Mouse (Mus musculus) embryo, embryonic 9.5 days (tissue): ENCODE measurements at regions not wholly inside any gene's neighbourhood (a gene's known extent, or its start where the extent isn't known, plus 50 kb on each side); places are given as distances from the start of the nearest gene placed in this dataset.
"Not testable (repeated sequence)": the region's sequence is repeated elsewhere in the genome, so short reads cannot be mapped to it uniquely, and the experiment has no call there.

ENCODE experiments used
- DNase-seq: peaks from one replicate; pipeline ENCODE4 v3.0.0-alpha.2; 2017; ENCODE audit errors: extremely low spot score

GRCm38 (mm10) chr10:27761402-27761801 lies 141.8 kb upstream of the Lama2 start:
- peak; percentile 17 for DNase-seq

- DNase-seq = no peak
These were observed 182.8 kb upstream of the Lama2 start for GRCm38 (mm10) chr10:27802368-27802767.

- no peak for DNase-seq
These were observed 190.0 kb upstream of the Lama2 start for GRCm38 (mm10) chr10:27809539-27809938.

- not testable (repeated sequence) for DNase-seq
These were observed 206.1 kb upstream of the Lama2 start for GRCm38 (mm10) chr10:27825671-27826070.

- no peak for DNase-seq
These were observed 208.8 kb upstream of the Lama2 start for GRCm38 (mm10) chr10:27828346-27828745.

DNA sequence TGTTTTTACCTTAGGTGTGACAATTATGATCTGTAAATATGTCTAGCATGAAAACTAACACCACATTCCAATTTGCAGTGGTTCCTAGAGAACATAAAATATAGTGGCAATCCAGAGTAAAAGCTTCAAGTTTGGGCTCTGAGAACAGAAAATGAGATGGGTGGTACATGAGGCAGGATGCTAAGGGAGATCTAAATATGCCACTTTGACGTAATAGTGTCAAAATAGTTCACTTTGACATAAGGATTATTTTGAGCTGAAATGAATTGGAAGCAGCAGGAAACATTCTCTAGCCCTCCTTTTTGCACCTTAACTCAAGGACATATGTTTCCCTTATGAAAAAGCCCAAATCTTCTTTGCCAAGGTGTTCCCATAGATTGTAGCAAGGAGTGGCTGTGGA lies 219.1 kb upstream of the Lama2 start:
- DNase-seq = no peak

DNA sequence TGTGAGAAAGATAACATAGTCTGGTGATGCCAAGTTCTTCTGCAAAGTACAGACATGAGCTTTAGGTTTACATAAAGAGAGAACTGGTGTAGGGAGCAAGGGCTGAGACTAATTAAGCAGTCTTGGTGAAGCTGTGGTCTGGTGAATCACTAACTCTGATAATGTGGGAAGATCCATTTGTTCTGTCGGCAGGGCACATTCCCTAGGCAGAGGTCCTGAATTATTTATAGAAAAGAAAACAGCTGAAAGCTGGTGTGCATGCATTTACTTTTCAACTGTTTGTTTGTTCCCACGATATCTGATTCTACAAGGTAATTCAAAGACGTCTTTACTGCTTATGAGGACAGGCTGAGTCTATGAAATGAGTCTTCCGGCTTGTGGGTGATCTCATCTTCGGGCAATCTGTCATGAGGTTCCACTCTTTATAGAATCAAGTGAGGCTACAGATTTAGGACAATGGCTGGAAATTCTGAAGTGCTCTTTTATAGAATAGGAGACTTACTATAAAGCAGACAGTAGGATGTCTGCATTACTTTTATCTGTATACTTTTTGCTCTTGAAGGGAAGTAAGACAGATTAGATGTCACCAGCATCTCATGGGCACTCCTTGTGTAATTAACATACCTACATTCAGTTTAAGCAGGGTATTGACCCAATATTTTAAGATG lies 221.6 kb upstream of the Lama2 start:
- DNase-seq = no peak

DNA sequence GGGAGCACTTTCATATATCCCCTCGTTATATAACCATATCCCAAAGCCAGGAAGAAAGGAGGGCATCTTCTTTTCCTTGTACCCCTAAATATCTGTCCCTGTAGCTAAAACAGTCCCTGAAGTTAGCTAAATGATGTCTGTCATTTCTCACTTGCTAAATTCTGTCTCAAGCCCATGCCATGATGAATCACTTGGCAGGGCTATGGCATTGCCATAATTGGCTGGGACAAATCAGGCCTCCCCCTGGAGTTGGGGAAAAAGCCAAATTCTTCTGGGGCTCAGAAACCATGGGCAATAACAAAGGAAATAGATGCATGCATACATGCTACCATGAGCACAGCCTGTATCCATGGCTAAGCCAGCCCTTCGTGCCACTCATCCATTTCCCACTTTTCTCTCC lies 223.5 kb upstream of the Lama2 start:
- no peak for DNase-seq

DNA sequence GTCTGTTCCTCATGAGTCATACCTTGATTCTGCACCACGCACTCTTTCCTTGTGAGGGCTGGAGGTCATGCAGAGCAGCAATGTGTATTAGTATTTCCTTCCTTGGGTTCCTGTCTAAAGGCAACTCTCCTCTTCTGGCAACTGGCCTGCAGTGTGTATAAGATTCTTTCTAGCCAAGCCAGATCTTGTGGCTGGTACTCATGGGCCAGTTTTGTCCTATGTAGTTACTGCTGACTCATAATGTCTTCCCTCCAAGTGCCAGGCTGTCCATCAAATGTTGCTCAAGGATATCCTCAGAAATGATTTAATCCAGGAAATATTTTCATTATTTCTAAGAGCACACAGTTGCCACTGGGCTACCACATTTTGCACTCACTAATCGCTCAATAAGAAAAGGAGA lies 211.0 kb upstream of the Ptprk start:
- DNase-seq = no peak

- DNase-seq = no peak
These were observed 193.8 kb upstream of the Ptprk start for GRCm38 (mm10) chr10:27880867-27881266.

GRCm38 (mm10) chr10:27891778-27892512 lies 182.7 kb upstream of the Ptprk start:
- DNase-seq = no peak

DNA sequence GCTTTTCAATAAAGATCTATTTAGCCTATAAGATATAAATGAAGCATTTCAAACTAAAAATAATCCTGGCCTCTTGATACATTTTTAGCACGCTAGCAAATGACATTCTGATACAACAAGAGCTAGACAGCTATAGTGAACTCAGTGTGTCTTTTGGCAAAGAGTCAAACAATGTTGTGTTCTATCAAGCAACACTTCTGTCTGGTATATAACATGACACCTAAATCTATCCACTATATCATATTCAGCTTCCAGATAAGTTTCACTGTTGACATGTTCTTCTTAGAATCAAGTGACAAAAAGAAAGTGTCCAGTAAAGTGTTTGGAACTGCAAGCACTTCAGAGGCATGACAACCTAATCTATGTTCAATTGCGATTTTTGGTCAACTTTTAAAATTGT lies 158.2 kb upstream of the Ptprk start:
- no peak for DNase-seq

- DNase-seq = no peak
These were observed 147.4 kb upstream of the Ptprk start for GRCm38 (mm10) chr10:27927266-27927665.

DNA sequence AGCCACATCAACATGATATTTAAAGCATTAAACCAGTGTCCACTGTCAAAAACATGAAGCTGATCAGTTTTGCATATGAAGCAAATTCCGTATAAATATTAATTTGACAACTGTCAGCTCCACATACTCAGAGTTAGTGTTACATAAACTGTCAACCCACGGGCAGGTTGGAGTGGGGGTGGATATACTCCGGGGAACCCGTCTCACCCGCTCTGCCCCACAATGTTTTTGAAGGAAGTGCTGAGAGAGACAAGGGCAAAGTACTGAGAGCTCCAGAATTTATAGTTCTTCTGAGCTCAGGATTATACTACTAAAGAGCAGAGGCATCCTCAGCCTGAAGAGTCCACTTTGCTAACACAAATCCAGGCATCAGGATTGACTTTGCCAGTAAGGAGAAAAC lies 132.5 kb upstream of the Ptprk start:
- no peak for DNase-seq

DNA sequence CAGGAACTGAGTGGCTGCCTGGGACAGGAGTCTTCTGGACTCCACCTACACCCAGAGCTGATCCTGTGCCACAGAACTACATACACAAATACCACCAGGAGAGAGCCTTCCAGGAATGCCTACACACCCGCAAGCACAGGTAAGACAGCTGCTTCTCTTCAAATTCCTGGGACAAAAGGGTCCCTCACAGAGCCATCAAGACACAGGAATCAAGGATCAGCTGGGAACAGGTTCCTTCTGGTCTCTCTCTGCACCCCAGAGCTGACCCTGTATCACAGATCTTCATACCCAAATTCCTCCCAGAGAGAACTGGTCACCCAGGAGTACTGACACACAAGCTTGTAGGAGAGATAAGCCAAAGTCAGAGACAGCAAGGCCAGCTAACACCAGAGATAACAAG lies 125.5 kb upstream of the Ptprk start:
- DNase-seq = no peak

- DNase-seq = no peak
These were observed 106.4 kb upstream of the Ptprk start for GRCm38 (mm10) chr10:27968202-27968601.

- no peak for DNase-seq
These were observed 90.6 kb upstream of the Ptprk start for GRCm38 (mm10) chr10:27984047-27984446.

DNA sequence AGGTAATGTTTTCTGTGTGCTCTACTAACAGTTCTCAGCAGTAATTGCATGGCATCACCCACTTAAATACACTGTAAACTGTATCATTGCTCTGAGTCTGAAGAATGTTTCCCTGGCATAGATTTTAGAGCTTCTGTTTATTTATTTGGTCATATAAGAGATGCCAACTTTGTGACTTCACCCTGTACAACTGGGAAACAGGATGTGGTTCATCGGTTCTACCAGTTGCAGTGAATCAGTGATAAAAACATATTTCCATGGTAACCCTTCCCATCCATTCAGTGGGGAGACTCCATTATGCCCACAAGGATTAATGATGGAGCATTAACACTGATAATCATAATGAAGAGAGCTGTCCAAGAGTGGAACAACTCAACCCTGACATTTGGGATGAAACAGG lies 89.6 kb upstream of the Ptprk start:
- DNase-seq = no peak

- no peak for DNase-seq
These were observed 87.6 kb upstream of the Ptprk start for GRCm38 (mm10) chr10:27987026-27987425.

- no peak for DNase-seq
These were observed 86.6 kb upstream of the Ptprk start for GRCm38 (mm10) chr10:27988066-27988465.

GRCm38 (mm10) chr10:27990359-27991056 lies 84.1 kb upstream of the Ptprk start:
- DNase-seq = peak; percentile 8

GRCm38 (mm10) chr10:27991057-27991365 lies 83.6 kb upstream of the Ptprk start:
- no peak for DNase-seq

GRCm38 (mm10) chr10:27994376-27995034 lies 80.1 kb upstream of the Ptprk start:
- no peak for DNase-seq
